Mouse (Mus musculus) liver, adult 2 months (tissue): Measurements from ENCODE around the gene Jchain. TPM values are rescaled to one million over a fixed set of nuclear protein-coding genes. Genes with fewer than 3 reads are reported as not detected.

Experiments
- DNase-seq: peaks from one replicate; pipeline ENCODE4 v3.0.0-alpha.2; 2011; ENCODE audit warnings: low read depth, low spot score; ENCODE audit errors: extremely low read depth
- H3K27ac ChIP-seq: fragments of 200-500 bp; replicated peaks from 2 replicates; pipeline ENCODE4 v1.5.1; 2012; ENCODE audit warnings: low read depth, mild to moderate bottlenecking, control low read depth, inconsistent platforms, low read length; ENCODE audit not compliant: insufficient read depth
- H3K27me3 ChIP-seq: fragments of 200-500 bp; 2 replicates; pipeline ENCODE4 v1.6.1; 2012; ENCODE audit warnings: mild to moderate bottlenecking, moderate library complexity, low read length, inconsistent platforms; ENCODE audit not compliant: control insufficient read depth, insufficient read depth
- H3K36me3 ChIP-seq: fragments of 200-500 bp; 2 replicates; pipeline ENCODE4 v1.6.1; 2012; ENCODE audit warnings: low read length, inconsistent platforms; ENCODE audit not compliant: control insufficient read depth, insufficient read depth
- H3K4me1 ChIP-seq: fragments of 200-500 bp; 2 replicates; pipeline ENCODE4 v1.6.1; 2011; ENCODE audit warnings: low read length; ENCODE audit not compliant: control insufficient read depth, insufficient read depth
- H3K4me3 ChIP-seq: fragments of 200-500 bp; 2 replicates; pipeline ENCODE4 v1.5.1; 2011; ENCODE audit warnings: low read depth, mild to moderate bottlenecking, control low read depth, low read length, moderate library complexity; ENCODE audit not compliant: insufficient read depth
- H3K79me2 ChIP-seq: fragments of 200-500 bp; 2 replicates; pipeline ENCODE4 v1.6.1; 2012; ENCODE audit warnings: inconsistent platforms, mild to moderate bottlenecking, low read length, moderate library complexity; ENCODE audit not compliant: control insufficient read depth, insufficient read depth
- H3K9ac ChIP-seq: fragments of 200-500 bp; 2 replicates; pipeline ENCODE4 v1.6.1; 2012; ENCODE audit warnings: low read depth, mild to moderate bottlenecking, control low read depth, inconsistent platforms, low read length
- CTCF ChIP-seq: fragments of 200-500 bp; IDR thresholded peaks from 2 replicates; pipeline ENCODE4 v1.5.1; 2011; ENCODE audit warnings: low read depth, low read length, control low read depth
- POLR2A ChIP-seq: fragments of 200-500 bp; IDR thresholded peaks from 2 replicates; pipeline ENCODE4 v1.6.1; 2011; ENCODE audit warnings: low read length, control low read depth; ENCODE audit not compliant: insufficient read depth; ENCODE audit errors: extremely low read depth
- WGBS: fragments of 180-500 bp; shearing (Covaris S2); methylation state at CpG from one replicate; pipeline ENCODE4 v1.1.7; 2018; 5-methylcytosine and 5-hydroxymethylcytosine counted together
- polyA plus RNA-seq: library from polyadenylated mRNA; depleted of rRNA; stranded (reverse); fragments of >200 nt; gene quantifications from 2 replicates; pipeline ENCODE4 v1.2.3, GENCODE M21; 2012; rRNA removed
- total RNA-seq: library from RNA; depleted of rRNA; stranded (reverse); fragments of >200 nt; gene quantifications from 2 replicates; pipeline ENCODE4 v1.2.3, GENCODE M21; 2014; rRNA removed

Jchain gene
- 0.55 and 4.4 TPM in 2 replicates for total RNA-seq
- polyA plus RNA-seq, result 0.54 and 0.83 TPM in 2 replicates

- TF ChIP-seq CTCF (no peak), POLR2A (no peak)
- Histone ChIP-seq H3K4me1 (no peaks in the 10 kb centered on the region), H3K79me2 (no peaks in the 10 kb centered on the region), H3K9ac (no peak within 1 kb of the TSS), H3K36me3 (no peaks in the 10 kb centered on the region), H3K4me3 (no peak within 1 kb of the TSS), H3K27me3 (no peaks in the 10 kb centered on the region), H3K27ac (no peak within 1 kb of the TSS)
- WGBS, result 92% methylated on average over 3 of the region's 3 CpGs
- no peak for DNase-seq
Measured at GRCm38 (mm10) chr5:88527657-88528056, at the start of gene Jchain. TSS of gene Jchain (minus strand) at chr5:88527891.

DNA sequence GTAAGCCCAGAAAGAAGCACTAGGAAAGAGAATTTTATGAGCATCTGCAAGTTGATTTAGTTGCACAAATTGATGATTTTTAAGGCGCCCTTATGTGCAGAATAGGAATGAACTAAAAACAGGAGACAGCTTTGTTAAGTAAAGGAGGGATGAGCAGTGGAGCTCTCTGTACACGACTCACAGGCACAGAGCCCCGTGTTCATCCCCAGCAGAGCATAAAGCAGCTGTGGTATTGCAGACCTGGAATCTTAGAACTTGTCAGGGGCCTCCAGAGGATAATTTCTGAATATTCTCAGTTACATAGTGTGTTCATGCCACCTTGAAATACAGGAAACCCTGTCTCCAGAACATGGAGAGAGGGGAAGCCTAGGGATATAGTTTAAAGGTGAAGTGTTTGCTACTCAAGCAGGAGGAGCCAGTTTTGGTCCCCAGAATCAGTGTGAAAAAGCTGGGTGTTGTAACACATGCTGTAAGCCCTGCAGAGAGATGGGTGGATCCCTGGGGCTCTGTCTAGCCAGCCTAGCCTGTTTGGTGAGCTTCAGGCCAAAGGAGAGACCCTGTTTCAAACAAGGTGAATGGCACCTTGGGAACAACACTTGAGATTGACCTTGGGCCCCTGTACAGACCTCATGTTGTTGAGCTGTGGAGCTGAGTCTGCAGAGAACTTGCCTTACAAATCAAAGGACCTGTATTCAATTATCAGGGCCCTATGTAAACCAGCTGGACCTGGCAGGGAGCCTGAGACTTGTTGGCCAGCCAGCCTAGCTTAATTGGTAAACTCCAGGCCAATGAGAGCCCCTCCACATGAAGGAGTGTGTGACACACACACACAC, 48.0 kb upstream of the Jchain start:
- H3K36me3 ChIP-seq, result peaks cover under 1% of the 10 kb centered on the region; the same call in 1 of the 2 replicates
- TF ChIP-seq POLR2A, result no peak
- no peak for TF ChIP-seq CTCF
- no peaks in the 10 kb centered on the region for H3K4me1 ChIP-seq
- no peak overlapping the region for H3K4me3 ChIP-seq
- no peak overlapping the region for H3K27ac ChIP-seq
- H3K27me3 ChIP-seq, result no peaks in the 10 kb centered on the region
- H3K79me2 ChIP-seq, result peaks cover 30% of the 10 kb centered on the region; the same call in 1 of the 2 replicates
- H3K9ac ChIP-seq, result no peak overlapping the region
- no peak for DNase-seq
- 69% methylated on average over 3 of the region's 3 CpGs for WGBS

- TF ChIP-seq CTCF, result no peak
- TF ChIP-seq POLR2A, result no peak
- Histone ChIP-seq H3K4me1 (no peaks in the 10 kb centered on the region), H3K36me3 (peaks cover 3% of the 10 kb centered on the region; the same call in 1 of the 2 replicates), H3K27ac (no peak overlapping the region), H3K9ac (no peak overlapping the region), H3K4me3 (no peak overlapping the region), H3K27me3 (no peaks in the 10 kb centered on the region), H3K79me2 (peaks cover 33% of the 10 kb centered on the region; the same call in 1 of the 2 replicates)
- 85% methylated on average over 3 of the region's 3 CpGs for WGBS
- no peak for DNase-seq
Measured at GRCm38 (mm10) chr5:88574829-88575228, 47.1 kb upstream of the Jchain start.

DNA sequence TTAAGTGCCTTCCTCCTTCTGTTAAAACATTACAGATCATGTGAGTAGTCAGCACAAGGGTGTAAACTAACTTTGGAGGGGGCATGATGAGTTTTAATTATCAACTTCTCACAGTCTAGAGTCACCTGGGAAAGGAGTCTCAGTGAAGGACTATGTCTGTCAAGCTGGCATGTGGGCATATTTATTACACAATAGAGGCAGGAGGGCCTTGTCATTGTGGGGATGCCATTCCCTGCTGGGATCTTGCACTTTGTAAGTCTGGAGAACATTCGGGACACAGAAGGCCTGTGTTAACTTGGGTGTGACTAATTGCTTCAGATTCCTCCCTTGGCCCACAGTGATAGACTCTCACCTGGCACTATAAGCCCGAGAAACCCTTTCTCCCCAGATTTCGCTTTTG, 41.9 kb upstream of the Jchain start:
- no peak for TF ChIP-seq CTCF
- no peak for TF ChIP-seq POLR2A
- peaks cover 4% of the 10 kb centered on the region; the same call in 1 of the 2 replicates for H3K4me1 ChIP-seq
- peaks cover 36% of the 10 kb centered on the region; the same call in 1 of the 2 replicates for H3K79me2 ChIP-seq
- no peak overlapping the region for H3K9ac ChIP-seq
- H3K27me3 ChIP-seq, result no peaks in the 10 kb centered on the region
- H3K36me3 ChIP-seq, result peaks cover 3% of the 10 kb centered on the region; the same call in 1 of the 2 replicates
- no peak overlapping the region for H3K27ac ChIP-seq
- H3K4me3 ChIP-seq, result no peak overlapping the region
- DNase-seq, result no peak
- WGBS, result 88% methylated on average over 3 of the region's 3 CpGs

GRCm38 (mm10) chr5:88566034-88566841, 38.5 kb upstream of the Jchain start:
- no peaks in the 10 kb centered on the region for H3K27me3 ChIP-seq
- peak overlapping the region; percentile 98 for H3K9ac ChIP-seq
- under 1% methylated on average over 14 of the region's 14 CpGs for WGBS
- H3K4me1 ChIP-seq, result peaks cover 6% of the 10 kb centered on the region
- peak overlapping the region; percentile 91 for H3K27ac ChIP-seq
- peak; percentile 60 for DNase-seq
- TF ChIP-seq CTCF (no peak), POLR2A (no peak)
- H3K36me3 ChIP-seq, result peaks cover 3% of the 10 kb centered on the region; the same call in 1 of the 2 replicates
- H3K4me3 ChIP-seq, result peak overlapping the region; percentile 77
- peaks cover 21% of the 10 kb centered on the region; the same call in 1 of the 2 replicates for H3K79me2 ChIP-seq
